Mouse (Mus musculus) heart, embryonic 10.5 days (tissue): ENCODE results near the gene Lrrc47. TPM values are rescaled to one million over a fixed set of nuclear protein-coding genes. Genes with fewer than 3 reads are reported as not detected.

Source experiments
- DNase-seq: peaks from one replicate; pipeline ENCODE4 v3.0.0-alpha.2; 2017; ENCODE audit warnings: low spot score
- H3K27ac ChIP-seq: fragments of 300-500 bp; sonication (generic); 2 replicates; pipeline ENCODE4 v1.5.1; 2016; ENCODE audit warnings: mild to moderate bottlenecking
- H3K27me3 ChIP-seq: fragments of 300-500 bp; sonication (generic); 2 replicates; pipeline ENCODE4 v1.6.1; 2016; ENCODE audit warnings: mild to moderate bottlenecking; ENCODE audit not compliant: poor library complexity, insufficient read depth, severe bottlenecking
- H3K36me3 ChIP-seq: fragments of 300-500 bp; sonication (generic); 2 replicates; pipeline ENCODE4 v1.6.1; 2016; ENCODE audit warnings: mild to moderate bottlenecking, moderate library complexity
- H3K4me1 ChIP-seq: fragments of 300-500 bp; sonication (generic); 2 replicates; pipeline ENCODE4 v1.6.1; 2016; ENCODE audit warnings: mild to moderate bottlenecking
- H3K4me3 ChIP-seq: fragments of 300-500 bp; sonication (generic); 2 replicates; pipeline ENCODE4 v1.5.1; 2016; ENCODE audit warnings: mild to moderate bottlenecking, moderate library complexity
- H3K9me3 ChIP-seq: fragments of 300-500 bp; sonication (generic); 2 replicates; pipeline ENCODE4 v1.6.1; 2016; ENCODE audit warnings: mild to moderate bottlenecking, moderate library complexity
- WGBS: fragments of 180-500 bp; shearing (Covaris S2); methylation state at CpG from one replicate; pipeline ENCODE4 v1.1.7; 2016; 5-methylcytosine and 5-hydroxymethylcytosine counted together
- polyA plus RNA-seq: library from polyadenylated mRNA; unstranded; fragments of >200 nt; fragmentation: Nextera tagmentation; extraction: Ambion mirVana; gene quantifications from 2 replicates; pipeline ENCODE4 v1.2.1, GENCODE M21; 2016

Gene Lrrc47
- polyA plus RNA-seq, 1 experiment from 2014 or later = 27.0 TPM

DNA sequence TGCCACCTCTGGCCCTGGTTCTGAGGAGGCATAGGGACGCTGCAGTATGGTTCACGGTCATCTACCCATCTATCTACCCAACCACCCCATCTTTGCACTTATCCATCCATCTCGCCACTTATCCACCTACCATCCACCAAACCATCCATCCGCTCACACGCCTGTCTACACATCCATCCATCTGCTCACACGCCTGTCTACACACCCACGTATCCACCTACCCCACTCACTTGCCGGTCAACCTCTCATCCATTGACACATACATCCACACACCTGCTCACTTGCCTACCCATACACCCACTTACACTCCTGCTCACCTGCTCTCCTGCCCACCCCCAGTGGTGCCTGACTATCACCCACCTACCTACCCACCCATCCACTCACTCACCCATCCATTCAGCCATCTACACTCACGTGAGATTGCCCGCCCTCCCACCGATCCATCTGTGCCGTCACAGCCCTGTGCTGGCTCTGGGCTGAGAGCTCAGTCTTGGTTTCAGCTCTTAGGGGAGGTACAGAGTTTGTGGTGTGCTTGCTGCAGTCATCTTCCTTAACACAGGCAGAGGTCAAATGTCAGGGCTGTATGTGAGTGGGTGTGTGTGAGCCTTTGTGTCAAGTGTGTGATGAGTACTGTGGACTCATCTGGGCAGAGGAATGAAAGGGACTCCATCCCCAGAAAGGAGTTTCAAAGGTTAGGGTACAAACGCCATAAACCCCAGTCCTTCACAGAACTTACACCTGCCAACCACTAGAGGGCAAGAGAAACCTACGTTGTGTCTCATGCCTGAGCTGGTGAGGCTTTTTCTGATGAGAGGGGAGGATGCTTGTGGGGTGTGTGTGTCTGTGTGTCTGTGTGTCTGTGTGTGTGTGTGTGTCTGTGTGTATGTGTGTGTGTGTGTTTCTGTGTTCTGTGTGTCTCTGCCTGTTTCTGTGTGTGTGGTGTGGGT is 53.6 kb downstream of the Lrrc47 start:
- 57% methylated on average over 14 of the region's 14 CpGs for WGBS
- no peak overlapping the region for H3K27ac ChIP-seq

DNA sequence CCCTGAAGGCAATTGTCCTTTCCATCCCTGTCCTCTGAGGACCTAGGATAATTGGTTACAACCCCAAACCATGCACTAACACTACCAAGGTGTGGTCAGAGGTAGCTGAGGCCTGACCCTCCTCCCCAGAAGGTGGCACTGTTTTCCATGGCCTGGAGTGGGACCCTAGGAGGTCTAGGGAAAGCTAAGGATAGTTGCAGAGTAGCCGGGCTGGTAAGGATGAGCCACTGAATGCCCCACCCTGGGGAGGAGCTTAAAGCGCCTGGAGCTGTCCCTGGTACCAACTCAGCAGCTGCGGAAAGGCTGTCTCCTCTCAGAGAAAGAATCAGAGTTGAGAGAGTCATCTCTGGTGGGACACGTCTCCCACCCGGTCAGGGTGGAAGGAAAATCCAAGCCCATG is 59.4 kb downstream of the Lrrc47 start:
- no peak overlapping the region for H3K4me3 ChIP-seq
- H3K27me3 ChIP-seq = peaks cover 88% of the 10 kb centered on the region
- DNase-seq = no peak
- H3K4me1 ChIP-seq = no peaks in the 10 kb centered on the region
- H3K9me3 ChIP-seq = no peaks in the 10 kb centered on the region
- no peak overlapping the region for H3K27ac ChIP-seq
- under 1% methylated on average over 5 of the region's 5 CpGs for WGBS
- no peaks in the 10 kb centered on the region for H3K36me3 ChIP-seq

More for the DNA sequence above, 53.6 kb downstream of the Lrrc47 start:
- no peak for DNase-seq
- H3K4me3 ChIP-seq = no peak overlapping the region
- H3K4me1 ChIP-seq = no peaks in the 10 kb centered on the region
- no peaks in the 10 kb centered on the region for H3K9me3 ChIP-seq
- peaks cover 70% of the 10 kb centered on the region for H3K27me3 ChIP-seq
- no peaks in the 10 kb centered on the region for H3K36me3 ChIP-seq

Other genes with a start within 250 kb of the Lrrc47 start
- 65.1 and 85.6 TPM in 2 replicates for gene A430005L14Rik, start 54.5 kb upstream of the Lrrc47 start, polyA plus RNA-seq
- 7.8 and 9.3 TPM in 2 replicates for gene Dffb, start 36.6 kb upstream of the Lrrc47 start, polyA plus RNA-seq
- gene Cep104, start 36.5 kb upstream of the Lrrc47 start, polyA plus RNA-seq = 15.8 and 17.7 TPM in 2 replicates
- gene Smim1, start 14.5 kb downstream of the Lrrc47 start, polyA plus RNA-seq = 120 and 132 TPM in 2 replicates
- gene Ccdc27, start 30.9 kb downstream of the Lrrc47 start, polyA plus RNA-seq = not detected in 2 replicates
- 0.09 TPM in 1 of 2 replicates, not detected in the other for gene Trp73, start 128.5 kb downstream of the Lrrc47 start, polyA plus RNA-seq
- gene Wrap73, start 130.6 kb downstream of the Lrrc47 start, polyA plus RNA-seq = 27.7 and 33.2 TPM in 2 replicates
- 125 and 140 TPM in 2 replicates for gene Tprgl, start 148.9 kb downstream of the Lrrc47 start, polyA plus RNA-seq
- gene Megf6, start 159.0 kb downstream of the Lrrc47 start, polyA plus RNA-seq = 8.7 and 13.5 TPM in 2 replicates